Mouse (Mus musculus) Patski (cell line): ENCODE measurements around the gene Vmn1r237. TPM values are rescaled to one million over a fixed set of nuclear protein-coding genes. Genes with fewer than 3 reads are reported as not detected.

Experiments
- ATAC-seq: fragments of 100-300 bp; one replicate; pipeline ENCODE4 v1.8.0; 2021
- CTCF ChIA-PET: fragments of 350-600 bp; sonication (Branson Sonifier 250); formaldehyde crosslinking; loops from one replicate; lab custom pipeline; 2022; ENCODE audit warnings: inconsistent platforms; lab: Charles Lee
- POLR2A ChIA-PET: fragments of 350-600 bp; sonication (Branson Sonifier 250); formaldehyde crosslinking; loops from one replicate; lab custom pipeline; 2022; ENCODE audit warnings: antibody characterized with exemption, inconsistent platforms; lab: Charles Lee
- DNase-seq: peaks from one replicate; pipeline ENCODE4 v3.0.0-alpha.2; 2011; ENCODE audit warnings: low read depth, low spot score
- H3K27me3 ChIP-seq: fragments of 371-371 bp; one replicate; pipeline ENCODE4 v1.5.1; 2021
- CTCF ChIP-seq: fragments of 100-300 bp; IDR thresholded peaks from one replicate; pipeline ENCODE4 v1.5.1; 2021
- in situ Hi-C: fragments of 300-500 bp; cut with MboI; formaldehyde crosslinking; loops from 3 replicates; pipeline ENCODE4 v1.11.1; 2018; ENCODE audit warnings: low pct_unique_long_range_greater_than_20kb, mixed read lengths
- polyA plus RNA-seq: library from polyadenylated mRNA; unstranded; gene quantifications from one replicate; pipeline ENCODE4 v1.2.3, GENCODE M21; 2021

Vmn1r237 gene
- polyA plus RNA-seq, result not detected

GRCm38 (mm10) chr17:21311565-21311964, at the start of gene Vmn1r237:
TSS of gene Vmn1r237 (plus strand) at chr17:21311865.
- in situ Hi-C loops, result no loop called here
- ATAC-seq (no peak), DNase-seq (no peak)
- ChIA-PET CTCF (interaction anchor here (1.0 kb wide), 1 partner anchor 20 kb away, joined by 3 read pairs; no protein-coding TSS in a partner anchor), POLR2A (no interaction called here)
- H3K27me3 ChIP-seq, result peaks cover 7% of the 10 kb centered on the region
- no peak for TF ChIP-seq CTCF

DNA sequence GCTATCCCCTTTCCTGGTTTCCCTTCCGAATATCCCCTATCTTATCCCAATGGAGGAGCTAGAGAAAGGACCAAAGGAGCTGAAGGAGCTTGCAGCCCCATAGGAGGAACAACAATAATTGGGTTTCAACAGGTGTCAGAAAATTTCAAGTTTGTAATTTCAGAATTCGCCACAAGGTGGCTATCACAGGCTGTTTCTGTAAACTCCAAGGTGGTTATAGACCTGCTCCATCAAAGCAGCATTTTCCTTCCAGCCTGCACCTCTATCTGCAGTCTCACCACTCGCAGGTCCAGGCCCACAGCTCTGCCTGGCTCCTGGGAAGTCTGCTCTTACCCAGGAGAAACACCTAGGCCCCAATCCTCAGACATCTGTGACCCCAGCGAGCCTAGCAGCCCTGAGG, 39.6 kb upstream of the Vmn1r237 start:
- POLR2A ChIA-PET, result interaction anchor here (0.8 kb wide), 1 partner anchor 111 kb away, joined by 3 read pairs; no protein-coding TSS in a partner anchor
- peak; percentile 70 for ATAC-seq
- peak; percentile 83 for TF ChIP-seq CTCF
- in situ Hi-C loops, result loop anchor here (5.0 kb wide), 1 partner anchor 245 kb away; no protein-coding TSS in a partner anchor
- CTCF ChIA-PET, result interaction anchor here (0.7 to 3.8 kb wide), 16 partner anchors 8 to 344 kb away, joined by 3 to 32 read pairs (median 4); partner anchors contain the start of genes Vmn1r235, Zfp52 and Zfp54
- peaks cover 36% of the 10 kb centered on the region for H3K27me3 ChIP-seq
- peak; percentile 20 for DNase-seq

DNA sequence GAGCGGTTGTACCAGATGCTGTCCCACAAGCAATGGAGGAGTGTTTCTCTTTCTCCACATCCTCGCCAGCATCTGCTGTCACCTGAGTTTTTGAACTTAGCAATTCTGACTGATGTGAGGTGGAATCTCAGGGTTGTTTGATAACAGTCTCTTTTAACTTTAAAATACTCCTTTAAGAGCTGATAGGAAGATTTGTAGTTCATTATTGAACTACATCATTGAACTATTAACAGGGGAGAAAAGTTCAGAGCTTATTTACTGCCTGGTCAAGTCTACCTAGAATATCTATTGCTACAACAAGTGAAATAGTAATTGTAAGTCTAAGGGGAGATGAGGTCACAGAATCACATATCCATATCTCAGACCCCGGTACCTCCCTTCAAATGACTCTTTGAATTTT, 29.0 kb upstream of the Vmn1r237 start, which contains the start of gene Vmn1r236:
Gene Vmn1r236 (plus strand): TSS at position 301 of the 400 bp plus-strand sequence.
- ATAC-seq (no peak), DNase-seq (no peak)
- in situ Hi-C loops, result no loop called here
- CTCF ChIA-PET, result interaction anchor here (1.6 to 2.3 kb wide), 2 partner anchors 9 to 14 kb away, joined by 3 to 6 read pairs; no protein-coding TSS in a partner anchor
- POLR2A ChIA-PET, result no interaction called here
- H3K27me3 ChIP-seq, result peaks cover 9% of the 10 kb centered on the region
- no peak for TF ChIP-seq CTCF

- ATAC-seq, result no peak
- peaks cover 11% of the 10 kb centered on the region for H3K27me3 ChIP-seq
- in situ Hi-C loops, result no loop called here
- no peak for TF ChIP-seq CTCF
- DNase-seq, result no peak
- ChIA-PET POLR2A (no interaction called here), CTCF (no interaction called here)
These were observed 27.3 kb upstream of the Vmn1r237 start for GRCm38 (mm10) chr17:21284395-21284794.

DNA sequence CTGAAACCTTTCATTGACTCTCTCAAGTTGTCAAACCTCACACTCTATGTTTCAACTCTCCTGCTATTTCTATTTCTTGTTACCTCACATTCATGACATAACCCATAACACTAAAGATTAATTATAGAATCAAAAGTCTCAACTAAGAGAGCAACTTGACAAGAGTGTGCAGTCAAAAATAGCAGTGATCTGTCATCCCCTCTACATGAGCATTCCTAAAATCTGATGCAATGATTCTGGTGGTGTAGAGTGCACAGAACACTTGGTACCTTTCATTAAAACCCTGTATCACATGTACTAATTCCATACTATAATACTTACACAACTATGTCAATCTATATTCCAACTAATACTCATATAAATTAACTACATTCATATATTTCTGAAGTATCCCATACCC, 22.0 kb upstream of the Vmn1r237 start:
- ChIA-PET POLR2A (no interaction called here), CTCF (no interaction called here)
- no peak for TF ChIP-seq CTCF
- DNase-seq (no peak), ATAC-seq (no peak)
- in situ Hi-C loops, result no loop called here
- H3K27me3 ChIP-seq, result peaks cover 15% of the 10 kb centered on the region

Other genes starting within 250 kb of the Vmn1r237 start
- not detected for gene Vmn1r234, start 85.8 kb upstream of the Vmn1r237 start, polyA plus RNA-seq
- not detected for gene Vmn1r235, start 55.5 kb upstream of the Vmn1r237 start, polyA plus RNA-seq
- not detected for gene Vmn1r236, start 28.9 kb upstream of the Vmn1r237 start, polyA plus RNA-seq
- 9.4 TPM for gene Zfp677, start 71.9 kb downstream of the Vmn1r237 start, polyA plus RNA-seq
- gene Zfp54, start 111.4 kb downstream of the Vmn1r237 start, polyA plus RNA-seq, result 5.1 TPM
- gene Zfp51, start 138.5 kb downstream of the Vmn1r237 start, polyA plus RNA-seq, result 12.0 TPM
- 17.9 TPM for gene Zfp53, start 177.1 kb downstream of the Vmn1r237 start, polyA plus RNA-seq
- gene Zfp52, start 223.7 kb downstream of the Vmn1r237 start, polyA plus RNA-seq, result 15.6 TPM